Mouse (Mus musculus): Measurements from ENCODE around the gene Slc9a9.

DNA sequence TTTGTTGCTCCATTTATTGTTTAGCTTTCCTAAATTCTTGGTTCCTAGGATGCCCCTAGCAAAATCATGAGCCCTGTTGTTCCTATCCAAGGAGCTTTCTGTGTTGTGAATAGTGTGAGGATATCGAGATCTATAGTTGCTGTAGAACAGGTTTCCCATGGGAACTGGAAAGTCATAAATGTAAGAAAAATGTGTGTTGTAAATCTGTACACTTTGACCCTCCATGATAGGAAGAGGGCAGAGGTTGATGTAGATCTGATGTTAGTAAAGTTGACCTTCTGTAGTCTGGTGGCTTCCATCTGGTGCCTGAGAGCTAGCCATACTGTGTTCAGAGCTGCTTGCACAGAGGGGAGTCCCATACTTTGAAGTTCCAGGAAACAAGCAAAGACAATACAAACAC, 151.6 kb downstream of the Slc9a9 start:
- no peak for TF ChIP-seq CTCF (IDR thresholded peaks at IDR 0.05; ENCODE audit: insufficient read depth, low read depth, low read length)
- TF ChIP-seq POLR2A (IDR thresholded peaks at IDR 0.05; ENCODE audit: insufficient read depth, low read depth, low read length): no peak

Measured in olfactory bulb, adult 2 months (tissue).